Mouse (Mus musculus) stomach, embryonic 16.5 days (tissue): ENCODE results near the gene Cib2. TPM values are rescaled to one million over a fixed set of nuclear protein-coding genes. Genes with fewer than 3 reads are reported as not detected.
"Not testable (repeated sequence)": the region's sequence is repeated elsewhere in the genome, so short reads cannot be mapped to it uniquely, and the experiment has no call there.

Experiments used
- ATAC-seq: fragments of 200-750 bp; cut with Nextera tagmentation; 2 replicates; pipeline ENCODE4 v1.8.0; 2017; ENCODE audit warnings: moderate number of reproducible peaks, moderate TSS enrichment; ENCODE audit not compliant: insufficient read depth, low FRiP score
- H3K27ac ChIP-seq: fragments of 300-500 bp; sonication (generic); 2 replicates; pipeline ENCODE4 v1.5.1; 2014; ENCODE audit warnings: low read length
- H3K27me3 ChIP-seq: fragments of 300-500 bp; sonication (generic); 2 replicates; pipeline ENCODE4 v1.6.1; 2014; ENCODE audit warnings: low read length, control low read depth, mixed read lengths; ENCODE audit not compliant: control insufficient read depth, insufficient read depth
- H3K36me3 ChIP-seq: fragments of 300-500 bp; sonication (generic); 2 replicates; pipeline ENCODE4 v1.6.1; 2014; ENCODE audit warnings: low read length; ENCODE audit not compliant: control insufficient read depth, insufficient read depth
- H3K4me1 ChIP-seq: fragments of 300-500 bp; sonication (generic); 2 replicates; pipeline ENCODE4 v1.6.1; 2014; ENCODE audit warnings: low read length, control low read depth, mixed read lengths; ENCODE audit not compliant: control insufficient read depth, insufficient read depth
- H3K4me2 ChIP-seq: fragments of 300-500 bp; sonication (generic); 2 replicates; pipeline ENCODE4 v1.6.1; 2014; ENCODE audit warnings: low read depth, low read length, mixed read lengths
- H3K4me3 ChIP-seq: fragments of 300-500 bp; sonication (generic); replicated peaks from 2 replicates; pipeline ENCODE4 v1.5.1; 2014; ENCODE audit warnings: mild to moderate bottlenecking, low read length
- H3K9ac ChIP-seq: fragments of 300-500 bp; sonication (generic); 2 replicates; pipeline ENCODE4 v1.6.1; 2014; ENCODE audit warnings: low read length
- H3K9me3 ChIP-seq: fragments of 300-500 bp; sonication (generic); replicated peaks from 2 replicates; pipeline ENCODE4 v1.6.1; 2016; ENCODE audit warnings: low read length, control low read depth; ENCODE audit not compliant: control insufficient read depth
- WGBS: fragments of 180-500 bp; shearing (Covaris S2); extraction: QIAGEN DNeasy Blood & Tissue Kit; methylation state at CpG from one replicate; pipeline ENCODE4 v1.1.7; 2014; 5-methylcytosine and 5-hydroxymethylcytosine counted together
- polyA plus RNA-seq: library from polyadenylated mRNA; unstranded; fragments of >200 nt; fragmentation: Nextera tagmentation; extraction: Ambion mirVana; gene quantifications from 2 replicates; pipeline ENCODE4 v1.2.1, GENCODE M21; 2015

Cib2 gene
- 7.5 and 8.5 TPM in 2 replicates for polyA plus RNA-seq

GRCm38 (mm10) chr9:54559771-54560471 is at the start of gene Cib2:
Gene Cib2, minus strand, starts transcription at chr9:54560218.
- Histone ChIP-seq H3K4me3 (peak within 1 kb of the TSS; percentile 66), H3K9ac (peak within 1 kb of the TSS; percentile 79), H3K9me3 (no peaks in the 10 kb centered on the region), H3K4me1 (0 out of 2 replicates have a peak, but pooled peaks cover 2% of the 10 kb centered on the region), H3K27ac (no peak within 1 kb of the TSS), H3K4me2 (peak within 1 kb of the TSS; percentile 92), H3K27me3 (peaks cover 6% of the 10 kb centered on the region; the same call in 1 of the 2 replicates), H3K36me3 (no peaks in the 10 kb centered on the region)
- 2% methylated on average over 50 of the region's 54 CpGs for WGBS
- peak; percentile 97 for ATAC-seq

- no peaks in the 10 kb centered on the region for H3K4me1 ChIP-seq
- H3K4me3 ChIP-seq: no peak overlapping the region
- H3K9ac ChIP-seq: no peak overlapping the region
- WGBS: 65% methylated on average over 4 of the region's 4 CpGs
- no peak overlapping the region for H3K27ac ChIP-seq
- no peaks in the 10 kb centered on the region for H3K27me3 ChIP-seq
- H3K4me2 ChIP-seq: no peak overlapping the region
- H3K9me3 ChIP-seq: no peaks in the 10 kb centered on the region
- no peak for ATAC-seq
- peaks cover 5% of the 10 kb centered on the region; the same call in 1 of the 2 replicates for H3K36me3 ChIP-seq
These were observed 44.9 kb upstream of the Cib2 start for GRCm38 (mm10) chr9:54604886-54605285.

- Histone ChIP-seq H3K27me3 (no peaks in the 10 kb centered on the region), H3K4me3 (no peak overlapping the region), H3K27ac (no peak overlapping the region), H3K4me2 (no peak overlapping the region), H3K9me3 (no peaks in the 10 kb centered on the region), H3K4me1 (no peaks in the 10 kb centered on the region), H3K36me3 (peaks cover 9% of the 10 kb centered on the region), H3K9ac (no peak overlapping the region)
- no peak for ATAC-seq
- WGBS: 76% methylated on average over 5 of the region's 5 CpGs
These were observed 44.2 kb upstream of the Cib2 start for GRCm38 (mm10) chr9:54604131-54604654.

GRCm38 (mm10) chr9:54602916-54603315 is 42.9 kb upstream of the Cib2 start:
- Histone ChIP-seq H3K27me3 (no peaks in the 10 kb centered on the region), H3K36me3 (peaks cover 19% of the 10 kb centered on the region), H3K9me3 (no peaks in the 10 kb centered on the region), H3K4me2 (no peak overlapping the region), H3K9ac (no peak overlapping the region), H3K4me1 (no peaks in the 10 kb centered on the region), H3K27ac (no peak overlapping the region), H3K4me3 (no peak overlapping the region)
- ATAC-seq: no peak
- WGBS: 80% methylated on average over 7 of the region's 7 CpGs

GRCm38 (mm10) chr9:54602386-54602785 is 42.4 kb upstream of the Cib2 start:
- 90% methylated on average over 2 of the region's 2 CpGs for WGBS
- ATAC-seq: no peak
- no peak overlapping the region for H3K9ac ChIP-seq
- H3K4me2 ChIP-seq: no peak overlapping the region
- no peak overlapping the region for H3K4me3 ChIP-seq
- H3K27me3 ChIP-seq: no peaks in the 10 kb centered on the region
- peaks cover 21% of the 10 kb centered on the region for H3K36me3 ChIP-seq
- no peaks in the 10 kb centered on the region for H3K9me3 ChIP-seq
- no peak overlapping the region for H3K27ac ChIP-seq
- no peaks in the 10 kb centered on the region for H3K4me1 ChIP-seq

GRCm38 (mm10) chr9:54596752-54597465 is 36.9 kb upstream of the Cib2 start:
- WGBS: 90% methylated on average over 15 of the region's 15 CpGs
- no peaks in the 10 kb centered on the region for H3K4me1 ChIP-seq
- H3K27me3 ChIP-seq: no peaks in the 10 kb centered on the region
- no peak for ATAC-seq
- peaks cover 23% of the 10 kb centered on the region for H3K36me3 ChIP-seq
- no peak overlapping the region for H3K9ac ChIP-seq
- H3K4me3 ChIP-seq: no peak overlapping the region
- no peak overlapping the region for H3K27ac ChIP-seq
- H3K9me3 ChIP-seq: no peaks in the 10 kb centered on the region
- H3K4me2 ChIP-seq: no peak overlapping the region

GRCm38 (mm10) chr9:54593652-54594051 is 33.6 kb upstream of the Cib2 start:
- H3K36me3 ChIP-seq: peaks cover 15% of the 10 kb centered on the region

GRCm38 (mm10) chr9:54587863-54588262 is 27.8 kb upstream of the Cib2 start:
- peaks cover 11% of the 10 kb centered on the region for H3K4me1 ChIP-seq
- no peak overlapping the region for H3K27ac ChIP-seq
- WGBS: 62% methylated on average over 4 of the region's 4 CpGs
- no peaks in the 10 kb centered on the region for H3K9me3 ChIP-seq
- H3K9ac ChIP-seq: no peak overlapping the region; the same call in 1 of the 2 replicates
- ATAC-seq: no peak
- H3K36me3 ChIP-seq: 0 out of 2 replicates have a peak, but pooled peaks cover 4% of the 10 kb centered on the region
- H3K4me3 ChIP-seq: no peak overlapping the region
- no peaks in the 10 kb centered on the region for H3K27me3 ChIP-seq
- peak overlapping the region; percentile 86; the same call in 1 of the 2 replicates for H3K4me2 ChIP-seq

More at GRCm38 (mm10) chr9:54593652-54594051, 33.6 kb upstream of the Cib2 start:
- H3K4me3 ChIP-seq, H3K4me2 ChIP-seq, H3K9ac ChIP-seq, H3K27me3 ChIP-seq, H3K9me3 ChIP-seq, H3K27ac ChIP-seq, H3K4me1 ChIP-seq, ATAC-seq: not testable (repeated sequence)
- WGBS: 84% methylated on average over 4 of the region's 4 CpGs
